Mouse (Mus musculus) hematopoietic stem cell, adult 5-6 weeks (primary cell): ENCODE measurements around the gene Gm39566. TPM values are rescaled to one million over a fixed set of nuclear protein-coding genes. Genes with fewer than 3 reads are reported as not detected.
A peak's percentile ranks its signal among the peaks of the same experiment; 100 is the strongest.

Experiments
- ATAC-seq, 2 experiments: fragments of 125-278 bp in 1 of 2; replicated peaks in 1 of 2; 2 replicates each; pipeline ENCODE4 v1.8.0; 2016 to 2017; ENCODE audit warnings: inconsistent platforms in 2 of 2, mild to moderate bottlenecking in 2 of 2, moderate number of reproducible peaks in 2 of 2, low read depth in 1 of 2, moderate TSS enrichment in 1 of 2; ENCODE audit not compliant: low FRiP score in 2 of 2, poor library complexity in 2 of 2, severe bottlenecking in 2 of 2, insufficient read depth in 1 of 2, low TSS enrichment in 1 of 2
- total RNA-seq: library from RNA; stranded (forward); fragments of 172-1452, 232-1000 nt; gene quantifications from 2 replicates; pipeline ENCODE4 v1.2.3, GENCODE M21; 2017

The Gm39566 gene
- total RNA-seq, 1 experiment from 2014 or later: not detected

- peak; percentile 12 to 40; a peak in 2 of 4 replicates for ATAC-seq
Measured at GRCm38 (mm10) chr11:69777504-69778257, 37.4 kb downstream of the Gm39566 start.

- no peak for ATAC-seq
Measured at GRCm38 (mm10) chr11:69776488-69776887, 38.6 kb downstream of the Gm39566 start.

- ATAC-seq: no peak
Measured at GRCm38 (mm10) chr11:69775716-69776115, 39.4 kb downstream of the Gm39566 start.

DNA sequence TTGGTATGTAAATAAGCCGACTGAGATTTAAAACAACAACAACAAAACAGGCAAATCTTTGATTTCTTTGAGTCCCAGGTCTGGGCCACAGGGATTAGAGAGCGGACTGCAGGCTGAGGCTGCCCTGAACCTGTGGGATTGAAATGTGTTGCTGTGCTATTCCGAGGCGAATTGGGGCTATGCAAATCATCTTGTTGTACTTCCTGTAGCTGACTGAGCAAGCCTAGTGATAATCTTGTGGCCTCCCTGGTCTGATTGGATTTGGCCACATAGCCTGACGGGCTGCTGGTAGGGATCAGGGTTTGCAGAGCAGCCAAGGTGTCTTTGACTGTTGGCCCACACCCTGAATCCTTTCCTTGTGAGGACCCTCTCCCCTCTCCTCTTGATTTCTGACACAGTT, 40.1 kb downstream of the Gm39566 start:
- ATAC-seq: no peak

GRCm38 (mm10) chr11:69767625-69767909, 47.5 kb downstream of the Gm39566 start:
- ATAC-seq: no peak

DNA sequence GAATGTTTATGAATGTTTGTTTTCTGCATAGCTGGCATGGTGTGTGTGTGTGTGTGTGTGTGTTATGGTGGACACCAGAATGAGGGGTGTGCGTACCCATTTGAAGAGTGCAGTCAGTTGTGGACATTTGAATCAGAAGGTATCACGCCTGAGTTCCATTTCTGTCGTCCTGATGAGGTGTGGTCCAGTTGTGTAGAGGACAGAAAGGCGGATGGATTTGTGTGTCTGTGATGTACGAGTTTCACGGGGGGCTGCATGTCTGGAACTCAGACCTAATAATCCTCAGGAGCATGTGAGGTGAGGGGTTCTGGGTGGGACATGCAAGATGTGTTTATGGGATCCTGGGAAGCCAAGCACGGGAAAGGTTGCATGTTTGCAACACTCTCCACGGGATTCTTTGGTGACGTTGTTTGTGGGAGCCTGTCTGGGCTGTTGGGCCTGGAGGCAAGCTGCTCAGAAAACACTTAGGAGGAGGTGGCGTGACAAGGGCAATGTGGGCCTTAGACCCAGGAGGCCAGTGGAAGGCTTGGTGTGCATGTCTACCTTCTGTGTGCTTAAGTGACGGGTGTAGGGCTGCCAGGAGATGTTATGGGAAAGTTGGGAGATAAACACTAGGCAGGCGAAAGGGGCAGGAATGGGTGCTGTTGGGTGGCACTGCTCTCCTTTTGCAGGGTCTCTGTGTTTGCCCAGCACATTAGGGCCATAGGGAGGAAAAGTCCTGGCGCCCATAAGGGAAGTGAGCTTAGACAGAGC, 48.0 kb downstream of the Gm39566 start:
- ATAC-seq: no peak

- peak; percentile 64 to 69 for ATAC-seq
Measured at GRCm38 (mm10) chr11:69766126-69766609, 48.9 kb downstream of the Gm39566 start.

DNA sequence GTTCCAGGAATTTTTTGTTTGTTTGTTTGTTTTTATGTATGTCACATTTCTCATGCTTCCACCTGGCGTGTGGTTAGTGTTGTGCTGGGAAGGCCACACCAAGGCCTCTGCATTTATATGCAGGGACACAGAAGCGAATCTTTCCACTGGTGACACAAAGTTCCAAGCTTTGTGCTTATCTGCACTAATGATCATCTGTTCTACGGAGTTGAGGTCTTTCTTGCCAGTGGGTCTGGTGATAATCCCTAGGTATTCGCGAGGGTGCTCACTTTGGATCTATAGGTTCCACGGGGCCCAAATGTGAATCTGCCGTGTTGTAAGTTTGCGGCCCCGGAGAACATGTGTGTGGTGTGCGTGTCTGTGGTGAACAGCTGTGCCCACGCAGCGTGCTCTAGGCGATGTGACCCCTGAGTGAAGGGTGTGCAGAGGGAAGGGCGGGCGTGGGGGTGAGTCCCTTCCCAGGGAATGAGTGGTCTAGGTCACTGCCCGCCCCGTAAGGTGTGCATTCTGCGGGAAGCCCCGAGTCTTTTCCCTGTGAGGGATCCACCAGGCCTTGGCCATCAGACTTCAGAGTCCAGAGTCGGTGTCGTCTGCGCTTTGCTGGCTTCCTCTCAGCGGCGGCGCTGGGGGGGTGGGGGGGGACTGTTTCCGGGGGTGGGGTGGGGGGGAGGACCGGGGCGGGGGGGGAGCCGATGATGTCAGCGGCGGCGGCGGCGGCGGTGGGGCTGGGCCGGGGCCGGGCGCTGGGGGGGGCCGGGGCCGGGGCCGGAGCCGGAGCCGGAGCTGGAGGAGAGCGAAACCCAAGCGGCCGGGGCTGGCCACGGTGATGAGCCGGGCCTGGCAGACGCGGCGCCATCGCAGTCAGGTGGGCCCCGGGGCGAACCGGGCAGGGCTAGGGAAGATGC, 49.6 kb downstream of the Gm39566 start, which contains the start of gene Zbtb4:
Gene Zbtb4 (plus strand): TSS at position 692 of the 905 bp plus-strand sequence.
- ATAC-seq: 0 out of 4 replicates have a peak, but pooled peaks of 1 of the 2 experiments have one; percentile 13

DNA sequence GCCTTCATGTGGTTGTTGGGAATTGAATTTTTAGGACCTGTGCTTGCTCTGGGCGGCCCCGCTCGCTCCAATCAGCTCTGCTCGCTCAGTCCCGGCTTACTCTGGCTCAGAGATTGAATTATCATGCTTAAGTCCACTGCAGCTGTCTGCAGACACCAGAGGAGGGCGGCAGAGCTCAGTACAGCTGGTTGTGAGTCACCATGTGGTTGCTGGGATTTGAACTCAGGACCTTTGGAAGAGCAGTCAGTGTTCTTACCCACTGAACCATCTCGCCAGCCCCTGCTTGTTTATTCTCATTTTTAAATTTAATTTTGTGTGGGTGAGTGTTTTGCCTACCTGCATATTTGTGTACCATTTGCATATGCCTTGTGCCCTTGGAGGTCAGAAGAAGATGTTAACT, 51.5 kb downstream of the Gm39566 start:
- ATAC-seq: no peak

GRCm38 (mm10) chr11:69761868-69762267, 53.2 kb downstream of the Gm39566 start, which contains the start of gene Slc35g3:
Gene Slc35g3, minus strand, starts transcription at chr11:69761968.
- ATAC-seq: no peak

Other genes starting within 250 kb of the Gm39566 start
- 4.6 and 6.4 TPM in 2 replicates for gene Wrap53, start 235.0 kb downstream of the Gm39566 start, total RNA-seq
- gene Trp53, start 234.9 kb downstream of the Gm39566 start, total RNA-seq: 68.4 and 96.6 TPM in 2 replicates
- gene Atp1b2, start 209.4 kb downstream of the Gm39566 start, total RNA-seq: 1.0 and 7.6 TPM in 2 replicates
- not detected in 2 replicates for gene Shbg, start 197.4 kb downstream of the Gm39566 start, total RNA-seq
- gene Sat2, start 193.3 kb downstream of the Gm39566 start, total RNA-seq: 1.4 TPM in 1 of 2 replicates, not detected in the other
- 51.2 and 60.8 TPM in 2 replicates for gene Fxr2, start 182.3 kb downstream of the Gm39566 start, total RNA-seq
- gene Sox15, start 160.0 kb downstream of the Gm39566 start, total RNA-seq: 1.5 TPM in 1 of 2 replicates, not detected in the other
- gene Mpdu1, start 152.7 kb downstream of the Gm39566 start, total RNA-seq: 41.3 and 73.7 TPM in 2 replicates
- 11.4 and 16.7 TPM in 2 replicates for gene Cd68, start 149.1 kb downstream of the Gm39566 start, total RNA-seq
- 838 and 888 TPM in 2 replicates for gene Eif4a1, start 142.9 kb downstream of the Gm39566 start, total RNA-seq
- 99.1 and 105 TPM in 2 replicates for gene Senp3, start 133.2 kb downstream of the Gm39566 start, total RNA-seq
- gene Tnfsf13, start 129.5 kb downstream of the Gm39566 start, total RNA-seq: 13.9 and 15.9 TPM in 2 replicates
- 1.4 and 3.3 TPM in 2 replicates for gene Tnfsf12, start 119.4 kb downstream of the Gm39566 start, total RNA-seq
- 1.5 and 2.9 TPM in 2 replicates for gene Tnfsfm13, start 119.2 kb downstream of the Gm39566 start, total RNA-seq
- 11.3 and 55.7 TPM in 2 replicates for gene Polr2a, start 56.7 kb downstream of the Gm39566 start, total RNA-seq
- not detected in 2 replicates for gene Slc35g3, start 53.3 kb downstream of the Gm39566 start, total RNA-seq
- gene Zbtb4, start 49.4 kb downstream of the Gm39566 start, total RNA-seq: 4.4 and 6.9 TPM in 2 replicates
- gene Chrnb1, start 19.4 kb downstream of the Gm39566 start, total RNA-seq: 11.4 and 21.2 TPM in 2 replicates
- 3.9 and 5.4 TPM in 2 replicates for gene Fgf11, start 13.4 kb downstream of the Gm39566 start, total RNA-seq
- 0.30 and 1.0 TPM in 2 replicates for gene Tmem102, start 9.7 kb downstream of the Gm39566 start, total RNA-seq
- not detected in 2 replicates for gene Spem2, start 3.2 kb upstream of the Gm39566 start, total RNA-seq
- gene Spem1, start 6.9 kb upstream of the Gm39566 start, total RNA-seq: not detected in 2 replicates
- gene Nlgn2, start 22.5 kb upstream of the Gm39566 start, total RNA-seq: 8.7 and 17.8 TPM in 2 replicates
- gene Tmem256, start 23.2 kb upstream of the Gm39566 start, total RNA-seq: 130 and 149 TPM in 2 replicates
- 27.2 and 33.3 TPM in 2 replicates for gene Plscr3, start 31.1 kb upstream of the Gm39566 start, total RNA-seq
- gene Tnk1, start 43.4 kb upstream of the Gm39566 start, total RNA-seq: 0.50 and 4.4 TPM in 2 replicates
- not detected in 2 replicates for gene Tmem95, start 62.7 kb upstream of the Gm39566 start, total RNA-seq
- gene Kctd11, start 66.1 kb upstream of the Gm39566 start, total RNA-seq: 1.3 and 2.7 TPM in 2 replicates
- 136 and 171 TPM in 2 replicates for gene Acap1, start 80.2 kb upstream of the Gm39566 start, total RNA-seq
- gene 2810408A11Rik, start 85.7 kb upstream of the Gm39566 start, total RNA-seq: 12.1 and 33.3 TPM in 2 replicates
- 23.3 and 34.1 TPM in 2 replicates for gene Neurl4, start 85.8 kb upstream of the Gm39566 start, total RNA-seq
- 37.0 and 64.9 TPM in 2 replicates for gene Gps2, start 98.6 kb upstream of the Gm39566 start, total RNA-seq
- 553 and 938 TPM in 2 replicates for gene Eif5a, start 106.7 kb upstream of the Gm39566 start, total RNA-seq
- gene Ybx2, start 120.5 kb upstream of the Gm39566 start, total RNA-seq: 0.60 TPM in 1 of 2 replicates, not detected in the other
- gene Slc2a4, start 132.9 kb upstream of the Gm39566 start, total RNA-seq: not detected in 2 replicates
- gene Cldn7, start 149.5 kb upstream of the Gm39566 start, total RNA-seq: 0.31 and 6.3 TPM in 2 replicates
- 17.3 and 21.4 TPM in 2 replicates for gene Ctdnep1, start 165.9 kb upstream of the Gm39566 start, total RNA-seq
- gene Elp5, start 167.2 kb upstream of the Gm39566 start, total RNA-seq: 48.6 and 59.9 TPM in 2 replicates
- 211 and 252 TPM in 2 replicates for gene Gabarap, start 175.8 kb upstream of the Gm39566 start, total RNA-seq
- 44.2 and 45.3 TPM in 2 replicates for gene Phf23, start 180.5 kb upstream of the Gm39566 start, total RNA-seq
- 22.6 and 35.9 TPM in 2 replicates for gene Dvl2, start 185.3 kb upstream of the Gm39566 start, total RNA-seq
- 42.8 and 51.7 TPM in 2 replicates for gene Acadvl, start 200.1 kb upstream of the Gm39566 start, total RNA-seq
- 9.3 and 10.0 TPM in 2 replicates for gene Dlg4, start 201.6 kb upstream of the Gm39566 start, total RNA-seq
- gene Asgr1, start 238.8 kb upstream of the Gm39566 start, total RNA-seq: 1.1 TPM in 1 of 2 replicates, not detected in the other